Mouse (Mus musculus) ES-E14 (cell line): ENCODE data around the gene Rhot1.
"Not testable (repeated sequence)": the region's sequence is repeated elsewhere in the genome, so short reads cannot be mapped to it uniquely, and the experiment has no call there.

Experiments used
- CHD2 ChIP-seq: IDR thresholded peaks from 2 replicates; pipeline ENCODE4 v1.6.1; 2014; ENCODE audit warnings: mild to moderate bottlenecking, low read depth, low read length, inconsistent platforms
- ZC3H11A ChIP-seq: IDR thresholded peaks from 2 replicates; pipeline ENCODE4 v1.6.1; 2012; ENCODE audit warnings: low read depth, mild to moderate bottlenecking, inconsistent platforms, low read length, borderline replicate concordance

DNA sequence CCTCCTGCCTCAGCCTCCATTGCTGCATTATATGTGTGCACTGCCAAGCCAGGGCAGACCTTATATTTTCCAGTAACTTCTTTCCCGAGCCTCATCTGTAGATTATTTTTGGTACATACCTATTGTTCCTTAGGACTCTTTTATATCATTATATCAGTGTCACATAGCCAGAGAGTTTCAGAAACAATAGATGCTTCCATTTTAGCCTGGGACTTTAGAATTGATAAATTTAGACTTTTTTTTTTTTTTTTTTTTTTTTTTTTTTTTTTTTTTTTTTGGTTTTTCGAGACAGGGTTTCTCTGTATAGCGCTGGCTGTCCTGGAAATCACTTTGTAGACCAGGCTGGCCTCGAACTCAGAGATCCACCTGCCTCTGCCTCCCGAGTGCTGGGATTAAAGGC, 21.2 kb downstream of the Rhot1 start:
- not testable (repeated sequence) for TF ChIP-seq CHD2, ZC3H11A
